Mouse (Mus musculus) spleen, adult 2 months (tissue): ENCODE data around the gene Tbl1xr1.

Experiments
- CTCF ChIP-seq: fragments of 200-500 bp; IDR thresholded peaks from 2 replicates; pipeline ENCODE4 v1.5.1; 2011; ENCODE audit warnings: mild to moderate bottlenecking, inconsistent platforms; ENCODE audit not compliant: insufficient read depth, insufficient read length, insufficient replicate concordance; ENCODE audit errors: extremely low read depth
- POLR2A ChIP-seq: fragments of 200-500 bp; IDR thresholded peaks from 2 replicates; pipeline ENCODE4 v1.6.1; 2011; ENCODE audit warnings: low read depth, low read length, inconsistent platforms

GRCm38 (mm10) chr3:22074591-22075294 lies 1.7 kb upstream of the Tbl1xr1 start:
- TF ChIP-seq POLR2A = no peak
- no peak for TF ChIP-seq CTCF
